Mouse (Mus musculus) lung, postnatal 0 days (tissue): ENCODE results near the gene Mmrn2.

Experiments
- CTCF ChIP-seq: IDR thresholded peaks from 2 replicates; pipeline ENCODE4 v1.5.1; 2016; ENCODE audit warnings: antibody characterized with exemption, mild to moderate bottlenecking
- EP300 ChIP-seq: IDR thresholded peaks from 2 replicates; pipeline ENCODE4 v1.6.1; 2016; ENCODE audit warnings: antibody characterized with exemption, mild to moderate bottlenecking, control low read depth

- TF ChIP-seq CTCF (no peak), EP300 (no peak)
Measured at GRCm38 (mm10) chr14:34453648-34454047, 78.4 kb downstream of the Mmrn2 start.
